Mouse (Mus musculus): Measurements from ENCODE around the gene Syne2. TPM values are rescaled to one million over a fixed set of nuclear protein-coding genes. Genes with fewer than 3 reads are reported as not detected.

Gene Syne2
- polyA plus RNA-seq, 1 experiment from 2014 or later = 49.6 TPM

DNA sequence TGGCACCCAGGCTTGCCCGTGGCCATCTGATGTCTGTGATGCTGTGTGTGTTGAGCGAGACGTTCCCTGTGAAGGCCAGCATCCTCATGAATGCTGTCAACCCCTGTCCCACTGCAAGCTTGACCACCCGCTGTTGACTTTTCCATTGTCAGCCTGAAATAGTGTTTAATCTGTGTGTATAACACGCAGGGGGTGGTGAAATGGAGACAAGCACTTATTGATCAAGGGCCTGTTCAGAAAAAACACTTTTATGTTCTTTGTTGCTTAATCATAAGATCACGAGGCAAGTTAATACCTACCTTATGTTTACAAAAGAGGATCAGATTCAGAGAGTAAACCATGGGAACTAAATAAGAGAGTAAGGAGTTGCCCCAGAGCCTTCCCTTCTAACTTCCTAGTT is 191.1 kb downstream of the Syne2 start:
- 0 out of 2 replicates have a peak, but pooled peaks cover 5% of the 10 kb centered on the region for H3K4me1 ChIP-seq
- no peak overlapping the region for H3K4me3 ChIP-seq
- no peaks in the 10 kb centered on the region for H3K9me3 ChIP-seq
- WGBS = 79% methylated on average over 6 of the region's 6 CpGs
- peaks cover 67% of the 10 kb centered on the region for H3K36me3 ChIP-seq
- no peak overlapping the region for H3K4me2 ChIP-seq
- H3K9ac ChIP-seq = no peak overlapping the region
- ATAC-seq (ENCODE audit: extremely low read depth, insufficient number of reproducible peaks, low FRiP score, low TSS enrichment) = no peak
- H3K27ac ChIP-seq (replicated peaks) = no peak overlapping the region
- H3K27me3 ChIP-seq (replicated peaks) = no peaks in the 10 kb centered on the region

DNA sequence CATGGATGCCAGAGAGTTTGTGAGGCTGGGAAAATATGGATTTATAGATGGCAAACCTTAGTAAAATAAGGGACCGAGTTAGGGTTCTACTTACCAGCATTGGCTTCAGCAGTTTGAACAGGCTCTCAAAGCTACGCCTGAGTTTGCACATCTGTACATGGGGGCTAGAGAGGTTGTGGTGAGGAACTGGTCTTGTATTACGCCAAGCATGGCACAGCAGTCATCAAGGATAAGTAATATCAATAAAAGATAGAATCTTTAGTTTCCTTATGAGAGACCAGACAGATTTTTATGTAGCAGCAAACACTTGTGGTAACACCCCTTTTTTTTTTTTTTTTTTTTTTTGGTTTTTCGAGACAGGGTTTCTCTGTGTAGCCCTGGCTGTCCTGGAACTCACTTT is 194.9 kb downstream of the Syne2 start:
- Histone ChIP-seq H3K9me3 (no peaks in the 10 kb centered on the region), H3K27ac (replicated peaks) (no peak overlapping the region), H3K4me3 (no peak overlapping the region), H3K27me3 (replicated peaks) (no peaks in the 10 kb centered on the region), H3K9ac (no peak overlapping the region), H3K4me2 (no peak overlapping the region), H3K4me1 (no peaks in the 10 kb centered on the region), H3K36me3 (peaks cover 58% of the 10 kb centered on the region)
- no peak for ATAC-seq (ENCODE audit: extremely low read depth, insufficient number of reproducible peaks, low FRiP score, low TSS enrichment)
- WGBS = 81% methylated on average over 3 of the region's 4 CpGs

DNA sequence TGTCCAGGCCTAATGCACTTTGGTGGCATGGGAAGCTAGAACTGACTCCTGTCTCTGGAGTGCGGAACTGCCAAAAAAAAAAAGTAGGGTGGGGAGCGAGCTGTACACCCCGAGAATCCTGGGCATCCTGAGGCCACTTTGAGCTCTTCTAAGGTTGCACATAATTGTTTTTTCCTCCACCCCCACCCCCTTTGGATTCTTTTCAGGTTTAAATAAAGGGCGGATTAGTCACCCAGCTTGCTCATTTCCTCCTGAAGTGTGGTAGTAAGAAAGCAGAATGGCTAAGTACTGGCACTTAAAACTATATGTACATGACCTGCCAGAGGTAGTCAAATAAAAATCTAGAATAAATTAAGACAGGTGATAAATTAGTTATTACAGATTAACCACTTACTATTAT is 195.5 kb downstream of the Syne2 start:
- H3K4me2 ChIP-seq = no peak overlapping the region
- H3K27ac ChIP-seq (replicated peaks) = no peak overlapping the region
- H3K4me3 ChIP-seq = no peak overlapping the region
- H3K9me3 ChIP-seq = no peaks in the 10 kb centered on the region
- no peak for ATAC-seq (ENCODE audit: extremely low read depth, insufficient number of reproducible peaks, low FRiP score, low TSS enrichment)
- H3K27me3 ChIP-seq (replicated peaks) = no peaks in the 10 kb centered on the region
- H3K4me1 ChIP-seq = no peaks in the 10 kb centered on the region
- H3K36me3 ChIP-seq = peaks cover 60% of the 10 kb centered on the region
- WGBS = 72% methylated on average over 4 of the region's 4 CpGs
- H3K9ac ChIP-seq = no peak overlapping the region

DNA sequence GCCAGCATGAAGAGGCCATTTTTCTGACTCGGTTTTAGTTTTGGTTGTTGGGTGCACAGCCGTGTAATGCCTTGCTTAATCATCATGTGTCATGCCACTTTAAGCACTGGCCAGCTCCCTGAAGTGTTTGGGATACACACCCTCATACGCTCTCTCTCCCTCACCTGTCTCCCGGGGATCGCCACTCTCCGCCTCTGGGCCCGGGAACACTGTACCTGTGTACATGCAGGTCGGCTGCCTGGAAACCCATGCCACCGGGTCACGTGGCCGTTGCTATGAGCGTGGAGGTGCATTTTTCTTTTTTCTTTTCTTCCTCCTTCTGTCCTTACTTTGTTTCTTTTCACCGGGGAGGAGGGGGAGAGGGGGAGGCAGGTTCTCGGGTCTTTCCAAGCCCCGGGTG is 197.1 kb downstream of the Syne2 start:
- Histone ChIP-seq H3K36me3 (peaks cover 60% of the 10 kb centered on the region), H3K27ac (replicated peaks) (no peak overlapping the region), H3K4me1 (no peaks in the 10 kb centered on the region), H3K4me3 (no peak overlapping the region), H3K4me2 (no peak overlapping the region), H3K9ac (no peak overlapping the region), H3K27me3 (replicated peaks) (no peaks in the 10 kb centered on the region), H3K9me3 (no peaks in the 10 kb centered on the region)
- WGBS = 79% methylated on average over 15 of the region's 15 CpGs
- ATAC-seq (ENCODE audit: extremely low read depth, insufficient number of reproducible peaks, low FRiP score, low TSS enrichment) = no peak

DNA sequence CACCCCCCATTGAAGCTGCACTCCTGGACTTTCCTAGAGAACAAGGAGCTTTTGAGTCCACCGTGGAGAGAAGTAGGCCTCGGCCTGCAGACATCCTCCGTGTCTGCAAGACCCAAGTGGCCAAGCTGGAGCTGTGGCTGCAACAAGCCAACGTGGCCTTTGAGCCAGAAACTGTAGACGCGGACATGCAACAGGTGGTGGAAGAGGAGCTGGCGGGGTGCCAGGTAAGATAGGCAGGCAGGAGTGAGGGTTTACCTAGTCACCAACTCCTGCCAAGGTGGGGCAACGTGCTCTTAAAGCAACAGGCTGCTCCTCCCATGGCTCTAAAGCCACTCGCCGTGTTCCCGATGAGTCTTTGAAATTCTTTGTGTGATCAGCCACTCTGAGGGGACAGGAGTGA is 197.6 kb downstream of the Syne2 start:
- H3K27ac ChIP-seq (replicated peaks) = no peak overlapping the region
- H3K4me2 ChIP-seq = no peak overlapping the region
- no peaks in the 10 kb centered on the region for H3K9me3 ChIP-seq
- H3K27me3 ChIP-seq (replicated peaks) = no peaks in the 10 kb centered on the region
- no peaks in the 10 kb centered on the region for H3K4me1 ChIP-seq
- WGBS = 71% methylated on average over 11 of the region's 11 CpGs
- no peak overlapping the region for H3K9ac ChIP-seq
- no peak for ATAC-seq (ENCODE audit: extremely low read depth, insufficient number of reproducible peaks, low FRiP score, low TSS enrichment)
- peaks cover 60% of the 10 kb centered on the region for H3K36me3 ChIP-seq
- H3K4me3 ChIP-seq = no peak overlapping the region

DNA sequence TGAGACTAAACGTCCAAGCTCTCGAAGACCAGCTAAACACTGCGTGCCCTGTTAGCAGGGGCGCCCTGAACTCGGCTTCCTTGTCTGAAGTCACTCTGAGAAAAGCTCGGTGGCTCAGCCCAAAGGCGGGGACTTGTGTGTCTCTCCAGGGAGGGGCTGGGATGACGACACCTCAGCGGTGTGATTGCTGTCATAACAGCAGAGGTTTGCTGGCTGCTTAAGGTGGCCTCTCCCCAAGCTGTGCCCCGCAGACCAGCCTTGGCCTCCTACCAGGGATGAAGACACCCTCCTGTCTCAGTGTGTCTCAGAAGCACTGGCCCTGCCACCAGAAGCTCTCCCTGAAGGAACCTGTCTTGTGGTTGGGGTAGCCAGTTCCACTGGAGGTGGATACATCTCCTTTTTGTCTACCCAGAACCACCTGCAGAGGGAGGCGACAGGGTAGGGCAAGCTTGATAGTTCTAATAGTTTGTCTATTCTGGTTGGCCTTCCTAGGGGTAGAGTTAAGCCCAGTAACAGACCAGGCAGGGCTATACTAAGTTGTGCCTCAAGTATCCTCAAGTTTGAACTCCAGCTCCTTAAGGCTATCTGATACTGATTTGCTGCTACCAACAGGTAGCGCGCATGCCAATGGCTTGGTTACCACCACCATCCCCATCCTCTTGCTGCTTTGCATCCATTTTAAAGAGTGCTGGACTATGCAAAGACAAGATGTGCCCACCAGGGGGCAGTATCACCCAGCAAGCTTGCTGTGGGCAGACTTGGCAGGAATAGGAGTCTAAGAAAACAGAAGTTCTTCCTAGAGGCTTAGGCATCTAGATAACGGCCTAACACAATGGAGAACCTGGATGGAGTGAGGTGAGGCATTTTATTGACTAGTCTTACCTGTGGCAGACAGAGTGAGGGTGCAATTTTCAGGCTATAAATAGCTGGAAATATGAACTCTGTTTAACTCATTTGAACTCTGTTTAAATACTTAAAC is 198.5 kb downstream of the Syne2 start:
- no peaks in the 10 kb centered on the region for H3K27me3 ChIP-seq (replicated peaks)
- no peak overlapping the region for H3K4me3 ChIP-seq
- no peak for ATAC-seq (ENCODE audit: extremely low read depth, insufficient number of reproducible peaks, low FRiP score, low TSS enrichment)
- 75% methylated on average over 14 of the region's 14 CpGs for WGBS
- H3K9me3 ChIP-seq = no peaks in the 10 kb centered on the region
- H3K4me2 ChIP-seq = no peak overlapping the region
- H3K4me1 ChIP-seq = no peaks in the 10 kb centered on the region
- peaks cover 63% of the 10 kb centered on the region for H3K36me3 ChIP-seq
- H3K9ac ChIP-seq = no peak overlapping the region
- no peak overlapping the region for H3K27ac ChIP-seq (replicated peaks)

DNA sequence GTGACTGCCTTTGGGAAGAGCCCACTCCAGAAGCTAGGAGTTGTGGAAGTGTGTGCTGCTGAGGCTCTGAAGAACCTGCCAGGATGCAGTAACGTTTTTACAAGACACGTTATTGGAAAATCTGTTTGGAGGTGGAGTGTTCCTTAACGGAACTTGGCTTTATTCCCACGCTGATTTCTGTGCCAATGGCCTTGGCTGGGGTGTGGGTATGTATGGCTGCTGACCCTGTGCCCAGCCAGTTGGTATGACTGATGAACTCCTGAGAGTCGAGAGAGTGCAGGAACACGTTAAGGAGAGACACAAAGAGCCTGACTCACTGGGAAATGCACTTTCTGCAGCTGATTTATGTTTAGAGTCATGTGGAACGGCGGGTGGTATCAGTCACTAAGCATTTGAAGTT is 200.7 kb downstream of the Syne2 start:
- Histone ChIP-seq H3K27ac (replicated peaks) (no peak overlapping the region), H3K36me3 (peaks cover 78% of the 10 kb centered on the region), H3K9ac (no peak overlapping the region), H3K27me3 (replicated peaks) (no peaks in the 10 kb centered on the region), H3K4me2 (no peak overlapping the region), H3K9me3 (no peaks in the 10 kb centered on the region), H3K4me3 (no peak overlapping the region), H3K4me1 (no peaks in the 10 kb centered on the region)
- ATAC-seq (ENCODE audit: extremely low read depth, insufficient number of reproducible peaks, low FRiP score, low TSS enrichment) = no peak
- 67% methylated on average over 8 of the region's 8 CpGs for WGBS

DNA sequence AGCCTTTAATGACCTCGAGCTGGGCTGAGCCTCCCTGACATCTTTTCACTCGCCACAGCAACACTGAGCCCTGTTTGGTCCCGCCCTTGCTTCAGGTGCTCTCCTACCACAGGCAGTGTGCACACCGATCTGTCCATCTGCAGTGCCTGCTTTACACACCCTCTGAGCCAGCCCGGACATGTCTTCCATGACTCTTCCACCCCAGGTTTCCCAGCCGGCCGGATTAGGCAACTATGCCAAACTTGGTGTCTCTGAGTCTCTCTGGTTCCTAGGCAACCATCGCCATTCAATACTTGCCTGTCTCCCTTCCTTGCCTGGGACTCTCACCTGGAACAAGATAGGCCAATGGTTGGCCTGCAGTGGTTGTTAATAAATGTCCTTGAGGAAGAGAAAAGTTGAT is 224.4 kb downstream of the Syne2 start:
- Histone ChIP-seq H3K4me2 (no peak overlapping the region), H3K9me3 (peaks cover 4% of the 10 kb centered on the region; the same call in 1 of the 2 replicates), H3K4me1 (0 out of 2 replicates have a peak, but pooled peaks cover 6% of the 10 kb centered on the region), H3K36me3 (peaks cover 83% of the 10 kb centered on the region), H3K9ac (no peak overlapping the region), H3K27me3 (replicated peaks) (no peaks in the 10 kb centered on the region), H3K27ac (replicated peaks) (no peak overlapping the region), H3K4me3 (no peak overlapping the region)
- WGBS = 79% methylated on average over 8 of the region's 8 CpGs
- ATAC-seq (ENCODE audit: extremely low read depth, insufficient number of reproducible peaks, low FRiP score, low TSS enrichment) = no peak

DNA sequence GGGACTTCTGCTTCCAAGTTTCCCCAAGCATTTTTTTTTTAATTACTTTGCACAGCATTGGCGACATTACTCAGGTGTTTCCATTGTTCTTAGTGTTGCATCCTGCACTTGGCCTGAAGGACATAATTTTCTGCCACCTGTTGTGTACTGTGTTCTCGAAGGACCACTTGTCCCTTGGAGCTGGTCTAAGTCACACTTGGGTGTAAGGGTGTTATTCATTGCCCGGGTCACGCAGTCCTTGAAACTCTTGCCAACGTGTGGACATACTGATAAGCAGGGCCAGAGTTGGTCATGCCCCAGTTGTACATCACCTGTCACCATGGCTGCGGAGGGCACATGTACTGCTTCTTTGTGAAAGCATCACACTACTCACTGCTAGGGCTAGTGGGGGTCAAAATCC is 228.6 kb downstream of the Syne2 start:
- Histone ChIP-seq H3K4me1 (peaks cover 5% of the 10 kb centered on the region; the same call in 1 of the 2 replicates), H3K9ac (no peak overlapping the region), H3K27me3 (replicated peaks) (no peaks in the 10 kb centered on the region), H3K4me2 (no peak overlapping the region), H3K9me3 (no peaks in the 10 kb centered on the region), H3K4me3 (no peak overlapping the region), H3K36me3 (peaks cover 83% of the 10 kb centered on the region), H3K27ac (replicated peaks) (no peak overlapping the region)
- 65% methylated on average over 6 of the region's 6 CpGs for WGBS
- no peak for ATAC-seq (ENCODE audit: extremely low read depth, insufficient number of reproducible peaks, low FRiP score, low TSS enrichment)

DNA sequence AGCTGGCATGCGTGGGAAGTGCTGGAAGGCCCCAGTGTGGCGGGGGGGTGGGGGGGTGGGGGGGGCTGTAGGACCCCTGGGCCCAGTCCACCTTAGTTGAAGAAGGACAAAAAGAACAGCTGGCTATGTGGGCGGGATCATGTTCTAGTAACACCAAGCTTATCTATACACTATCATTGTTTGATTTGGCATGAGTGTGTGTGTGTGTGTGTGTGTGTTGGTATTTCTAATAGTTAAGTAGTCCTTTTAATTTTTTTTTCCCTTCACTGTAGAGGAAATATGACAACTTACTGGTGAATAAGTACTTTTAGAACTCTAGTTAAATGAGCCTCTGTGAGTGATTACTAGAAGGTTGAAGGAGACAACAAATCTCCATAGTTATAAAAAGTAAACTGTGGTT is 230.0 kb downstream of the Syne2 start:
- no peaks in the 10 kb centered on the region for H3K27me3 ChIP-seq (replicated peaks)
- no peak overlapping the region for H3K27ac ChIP-seq (replicated peaks)
- no peaks in the 10 kb centered on the region for H3K9me3 ChIP-seq
- H3K9ac ChIP-seq = no peak overlapping the region
- WGBS = 67% methylated on average over 3 of the region's 3 CpGs
- ATAC-seq (ENCODE audit: extremely low read depth, insufficient number of reproducible peaks, low FRiP score, low TSS enrichment) = no peak
- peaks cover 83% of the 10 kb centered on the region for H3K36me3 ChIP-seq
- peaks cover 5% of the 10 kb centered on the region; the same call in 1 of the 2 replicates for H3K4me1 ChIP-seq
- no peak overlapping the region for H3K4me3 ChIP-seq
- H3K4me2 ChIP-seq = no peak overlapping the region

DNA sequence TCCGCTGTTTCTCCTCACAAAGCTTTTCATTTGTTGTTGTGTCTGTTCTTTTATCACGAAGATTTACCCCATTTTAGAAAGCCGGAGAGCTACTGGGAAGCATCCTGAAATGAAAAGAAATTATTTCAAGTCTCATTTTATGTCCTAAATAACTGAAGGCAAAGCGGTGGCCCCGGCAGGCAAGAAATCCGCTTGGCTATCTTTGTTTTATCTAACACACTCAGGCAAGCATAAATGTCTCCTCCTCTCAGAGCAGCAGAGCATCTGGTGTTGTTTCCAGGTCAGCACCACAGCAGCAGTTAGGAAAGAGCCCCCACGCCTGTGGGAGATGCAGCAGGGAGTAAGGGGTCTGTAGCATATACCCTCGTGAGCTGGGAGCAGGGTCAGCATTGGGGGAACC is 230.7 kb downstream of the Syne2 start:
- Histone ChIP-seq H3K4me3 (no peak overlapping the region), H3K27ac (replicated peaks) (no peak overlapping the region), H3K4me2 (no peak overlapping the region), H3K27me3 (replicated peaks) (no peaks in the 10 kb centered on the region), H3K36me3 (peaks cover 82% of the 10 kb centered on the region), H3K4me1 (peaks cover 5% of the 10 kb centered on the region; the same call in 1 of the 2 replicates), H3K9me3 (no peaks in the 10 kb centered on the region), H3K9ac (no peak overlapping the region)
- 76% methylated on average over 8 of the region's 8 CpGs for WGBS
- ATAC-seq (ENCODE audit: extremely low read depth, insufficient number of reproducible peaks, low FRiP score, low TSS enrichment) = no peak

DNA sequence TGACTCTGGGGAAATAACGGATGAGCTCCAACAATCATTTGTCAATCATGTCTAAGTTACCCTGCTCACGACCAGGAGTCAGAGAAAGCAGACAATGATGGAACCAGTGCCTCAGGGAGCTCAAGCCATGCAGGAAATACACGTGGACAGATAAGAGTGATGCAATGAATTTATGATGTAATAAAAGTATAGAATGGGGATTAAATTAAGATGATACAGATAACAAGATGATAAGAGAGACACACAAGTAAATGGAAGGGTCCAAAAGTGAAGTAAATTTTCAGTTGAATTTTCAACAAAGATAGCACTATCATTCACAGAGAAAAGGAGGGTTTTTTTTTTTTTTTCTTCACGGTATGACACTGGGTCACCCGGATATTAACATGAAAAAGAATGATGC is 231.4 kb downstream of the Syne2 start:
- no peak for ATAC-seq (ENCODE audit: extremely low read depth, insufficient number of reproducible peaks, low FRiP score, low TSS enrichment)
- peaks cover 78% of the 10 kb centered on the region for H3K36me3 ChIP-seq

More for the DNA sequence above, 231.4 kb downstream of the Syne2 start:
- H3K9ac ChIP-seq = no peak overlapping the region
- no peak overlapping the region for H3K4me3 ChIP-seq
- 73% methylated on average over 5 of the region's 5 CpGs for WGBS
- H3K4me2 ChIP-seq = no peak overlapping the region
- H3K9me3 ChIP-seq = no peaks in the 10 kb centered on the region
- no peak overlapping the region for H3K27ac ChIP-seq (replicated peaks)
- H3K4me1 ChIP-seq = peaks cover 5% of the 10 kb centered on the region; the same call in 1 of the 2 replicates
- no peaks in the 10 kb centered on the region for H3K27me3 ChIP-seq (replicated peaks)

Measured in heart, embryonic 13.5 days (tissue).